Mouse (Mus musculus): ENCODE measurements around the gene Banf1.
"Not testable (repeated sequence)": the region's sequence is repeated elsewhere in the genome, so short reads cannot be mapped to it uniquely, and the experiment has no call there.

The Banf1 gene

DNA sequence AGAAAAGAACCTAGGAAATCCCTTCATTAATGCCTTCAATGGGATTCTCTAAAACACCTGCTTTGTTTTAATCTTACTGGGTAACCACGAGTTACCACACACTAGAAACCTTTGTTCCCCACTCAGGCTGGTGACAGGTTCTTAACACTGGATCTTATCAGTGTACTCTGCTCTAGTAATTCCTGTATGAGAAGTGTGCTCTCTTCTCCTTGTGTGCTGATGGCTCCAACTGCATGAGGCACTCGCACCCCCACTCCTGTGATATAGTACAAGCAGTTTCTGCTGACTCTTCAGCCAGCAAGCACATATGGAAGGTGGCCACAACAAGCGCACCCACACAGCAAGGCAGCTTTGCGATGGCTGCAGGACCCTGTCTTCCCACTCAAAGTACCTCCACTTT, 7.2 kb upstream of the Banf1 start:
- no peak for DNase-seq

DNA sequence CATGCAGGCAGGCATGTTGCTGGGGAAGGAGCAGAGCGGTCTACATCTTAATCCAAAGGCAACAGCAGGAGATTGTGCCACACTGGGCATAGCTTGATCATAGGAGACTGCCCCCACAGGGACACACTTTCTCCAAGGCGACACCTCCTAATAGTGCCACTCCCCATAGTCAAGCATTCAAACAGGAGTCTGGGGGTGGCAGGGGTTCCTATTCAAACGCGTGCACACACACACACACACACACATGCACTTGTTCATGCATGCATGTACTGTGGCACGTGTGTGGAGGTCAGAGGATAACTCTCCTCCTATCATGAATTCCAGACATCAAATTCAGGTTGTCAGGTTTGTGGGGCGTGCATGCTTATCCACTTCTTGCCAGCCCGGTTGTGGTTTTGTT, 5.8 kb upstream of the Banf1 start:
- no peak for DNase-seq

DNA sequence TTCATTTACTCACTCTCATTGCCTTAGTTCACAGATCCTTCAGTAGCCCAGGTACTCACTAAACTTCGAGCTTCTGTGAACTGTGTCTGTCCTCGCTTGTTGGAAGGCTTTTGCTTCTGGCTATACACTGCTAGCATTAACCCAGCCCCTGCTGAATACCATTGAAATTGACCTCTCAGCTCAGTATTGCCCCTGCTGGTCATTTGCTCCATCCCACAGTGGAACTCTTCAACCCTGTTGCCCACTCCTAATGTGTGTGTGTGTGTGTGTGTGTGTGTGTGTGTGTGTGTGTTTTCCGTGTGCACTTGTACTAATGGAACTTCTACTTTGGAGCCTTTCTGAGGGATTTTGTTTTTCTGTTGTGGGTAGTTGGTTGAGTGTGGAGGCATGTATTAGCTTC, 4.0 kb upstream of the Banf1 start:
- no peak for DNase-seq

DNA sequence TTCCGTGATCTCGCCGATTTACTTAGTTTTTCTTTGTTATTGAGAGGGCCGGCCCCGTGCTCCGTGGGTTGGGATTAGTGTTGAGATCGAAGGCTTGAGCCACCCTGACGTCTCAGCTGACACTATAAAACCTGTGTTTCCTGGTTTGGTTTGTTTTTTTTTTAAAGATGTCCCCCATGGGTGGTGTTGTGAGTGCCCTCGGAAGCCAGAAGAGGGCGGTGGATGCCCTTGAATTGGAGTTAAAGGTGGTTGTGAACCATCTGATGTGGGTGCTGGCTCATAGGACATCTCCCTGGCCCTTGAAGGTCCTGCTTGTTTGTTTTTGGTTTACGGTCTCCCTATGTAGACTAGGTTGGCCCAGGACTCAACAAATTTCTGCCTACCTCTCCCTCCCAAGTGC, 487 bp upstream of the Banf1 start:
- DNase-seq: no peak

DNA sequence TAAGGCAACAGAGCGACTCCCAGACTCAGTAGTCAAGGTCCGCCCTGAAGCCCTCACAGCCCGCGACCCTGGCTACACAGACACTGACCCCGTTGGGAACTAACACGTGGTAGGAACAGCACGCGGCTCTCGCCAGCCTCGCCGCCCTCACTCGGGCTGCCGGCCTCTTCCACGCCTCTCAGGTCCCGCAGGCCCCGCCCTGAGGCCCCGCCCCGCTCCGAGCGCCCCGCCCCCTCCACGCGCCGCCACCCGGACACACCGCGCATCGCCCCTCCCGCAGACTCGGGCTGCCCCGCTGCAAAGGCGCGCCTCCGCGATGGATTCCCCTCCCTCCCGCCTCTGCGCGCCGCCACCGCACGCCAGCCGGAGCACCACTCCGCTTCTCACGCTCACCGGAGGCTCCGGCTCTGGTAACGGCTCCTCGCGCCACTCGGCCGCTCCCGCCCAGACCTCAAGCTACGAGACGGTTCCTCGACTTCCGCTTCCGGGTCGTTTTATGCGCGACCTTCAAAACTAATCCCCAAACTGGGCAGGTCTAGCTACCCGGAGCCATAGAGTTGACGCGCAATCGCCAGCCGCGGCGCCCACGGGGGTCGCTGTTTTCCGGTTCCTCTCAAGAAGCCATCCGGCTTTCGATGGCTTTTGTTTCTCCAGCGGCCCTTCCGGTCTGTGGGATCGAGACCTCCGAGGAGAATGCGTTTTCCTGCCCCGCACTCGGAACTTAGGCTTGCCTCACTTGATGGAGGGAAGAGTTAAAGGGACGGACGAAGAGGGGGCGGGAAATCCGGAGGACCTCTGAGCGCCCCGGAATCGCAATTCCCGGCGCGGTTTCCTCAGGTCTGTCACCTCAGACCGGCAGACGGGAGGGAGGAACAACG, 554 bp downstream of the Banf1 start, which contains the start of gene Eif1ad:
Gene Eif1ad (plus strand): TSS at position 567 of the 878 bp plus-strand sequence.
- DNase-seq: peak; percentile 86 to 90

DNA sequence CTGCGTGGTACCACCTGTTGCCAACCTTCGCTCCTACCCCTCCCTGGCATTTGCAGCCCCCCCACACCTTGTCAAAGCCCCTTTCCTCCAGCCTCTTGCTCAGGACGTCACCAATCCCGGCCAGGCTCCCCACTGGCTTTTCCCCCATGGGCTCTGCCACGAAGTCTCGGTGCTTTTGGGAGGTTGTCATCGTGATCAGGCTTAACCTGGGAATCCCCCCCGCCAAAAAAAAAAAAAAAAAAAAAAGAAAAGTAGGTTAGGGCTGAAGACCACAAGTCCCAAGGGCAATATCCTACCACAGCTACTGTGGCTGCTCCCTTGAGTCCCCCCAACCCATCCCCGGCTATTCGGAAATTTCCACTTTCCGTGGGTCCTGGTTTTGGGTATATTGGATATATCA, 1.2 kb downstream of the Banf1 start:
- no peak for DNase-seq

DNA sequence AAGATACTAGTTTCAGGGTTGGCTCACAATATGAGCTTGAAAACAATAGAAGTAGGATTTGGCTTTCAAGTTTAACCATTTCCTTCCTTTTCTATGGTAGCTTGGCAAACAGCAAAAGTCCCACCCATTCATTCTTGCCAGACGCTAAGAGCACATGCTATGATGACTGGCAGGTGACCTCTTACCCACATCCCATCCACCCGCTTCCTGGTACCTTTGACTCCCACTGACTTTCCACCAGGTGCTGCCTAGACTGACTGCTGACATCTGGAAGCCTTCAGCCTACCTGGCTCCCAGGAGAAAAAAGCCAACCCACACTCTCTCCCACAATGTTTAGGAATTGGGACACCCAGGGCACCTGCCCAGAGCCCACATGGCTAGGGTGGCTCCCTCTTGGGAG, 2.8 kb downstream of the Banf1 start:
- no peak for DNase-seq

DNA sequence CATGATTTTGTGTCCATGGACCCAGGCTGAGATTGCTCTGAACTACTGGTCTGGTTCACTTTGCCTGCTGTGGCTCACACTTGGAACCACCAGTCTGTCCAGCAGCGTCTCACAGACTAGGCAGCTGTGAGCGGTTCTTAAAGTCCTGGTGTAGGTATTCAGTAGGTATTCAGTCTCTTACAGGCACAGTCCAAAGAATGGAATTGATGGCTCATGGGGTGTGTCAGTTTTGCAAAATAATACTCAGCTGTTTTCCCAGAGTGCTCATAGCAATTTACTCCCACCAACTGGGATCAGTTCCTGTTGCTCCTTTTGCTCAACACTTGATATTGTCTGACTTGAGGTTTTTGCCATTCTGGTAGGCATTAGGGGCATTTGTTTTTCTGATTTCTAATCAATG, 4.8 kb downstream of the Banf1 start:
- no peak for DNase-seq

DNA sequence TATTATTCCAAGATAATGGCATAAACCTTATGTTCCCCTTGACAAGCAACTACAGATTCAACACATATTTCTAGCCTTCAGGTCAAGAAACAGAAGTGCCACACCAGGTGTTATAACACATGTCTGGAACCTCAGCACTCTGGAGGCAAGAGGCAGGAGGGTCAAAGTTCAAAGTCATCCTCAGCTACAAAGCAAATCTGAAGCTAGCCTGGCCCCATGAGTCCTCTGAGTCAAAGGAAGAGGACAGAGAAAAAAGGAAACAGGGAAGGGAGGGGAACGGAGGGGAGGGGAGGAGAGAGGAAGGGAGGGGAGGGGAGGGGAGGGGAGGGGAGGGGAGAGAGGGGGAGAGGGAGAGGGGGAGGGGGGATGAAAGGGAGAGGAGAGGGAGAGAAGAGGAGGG, 10.9 kb downstream of the Banf1 start:
- DNase-seq: no peak

DNA sequence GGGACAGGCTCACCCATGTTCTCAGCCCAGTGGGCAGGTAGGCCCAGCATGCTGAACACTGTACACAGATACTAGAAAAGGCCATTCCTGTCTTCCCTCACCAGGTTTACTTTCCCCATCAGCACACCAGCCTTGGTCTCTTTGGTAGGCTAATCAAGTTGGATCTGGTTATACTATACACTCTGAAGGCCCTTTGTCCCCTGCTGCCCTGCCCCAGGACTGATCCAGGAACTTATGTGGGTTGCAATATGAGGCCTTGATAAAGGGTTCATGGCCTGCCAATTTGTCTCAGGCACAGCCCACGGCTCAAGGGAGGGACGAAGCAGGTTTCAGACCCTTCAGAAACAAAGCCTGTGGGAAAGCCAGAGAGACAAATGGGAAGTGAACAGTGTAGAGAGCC, 13.4 kb downstream of the Banf1 start:
- no peak for DNase-seq

DNA sequence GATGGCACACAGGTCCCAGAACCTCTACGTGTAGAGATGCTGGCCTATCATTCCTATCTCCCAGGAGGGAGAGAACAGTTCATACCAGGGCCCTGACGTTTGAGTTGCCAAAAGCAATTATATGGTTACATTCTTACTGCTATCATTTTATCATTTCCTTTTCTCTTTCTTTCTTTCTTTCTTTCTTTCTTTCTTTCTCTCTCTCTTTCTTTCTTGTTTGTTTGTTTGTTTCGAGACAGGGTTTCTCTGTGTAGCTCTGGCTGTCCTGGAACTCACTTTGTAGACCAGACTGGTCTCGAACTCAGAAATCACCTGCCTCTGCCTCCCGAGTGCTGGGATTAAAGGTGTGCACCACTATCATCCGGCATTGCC, 17.5 kb downstream of the Banf1 start, which contains the start of gene Cst6:
Gene Cst6 (minus strand): TSS at position 73 of the 372 bp plus-strand sequence.
- DNase-seq: not testable (repeated sequence)

DNA sequence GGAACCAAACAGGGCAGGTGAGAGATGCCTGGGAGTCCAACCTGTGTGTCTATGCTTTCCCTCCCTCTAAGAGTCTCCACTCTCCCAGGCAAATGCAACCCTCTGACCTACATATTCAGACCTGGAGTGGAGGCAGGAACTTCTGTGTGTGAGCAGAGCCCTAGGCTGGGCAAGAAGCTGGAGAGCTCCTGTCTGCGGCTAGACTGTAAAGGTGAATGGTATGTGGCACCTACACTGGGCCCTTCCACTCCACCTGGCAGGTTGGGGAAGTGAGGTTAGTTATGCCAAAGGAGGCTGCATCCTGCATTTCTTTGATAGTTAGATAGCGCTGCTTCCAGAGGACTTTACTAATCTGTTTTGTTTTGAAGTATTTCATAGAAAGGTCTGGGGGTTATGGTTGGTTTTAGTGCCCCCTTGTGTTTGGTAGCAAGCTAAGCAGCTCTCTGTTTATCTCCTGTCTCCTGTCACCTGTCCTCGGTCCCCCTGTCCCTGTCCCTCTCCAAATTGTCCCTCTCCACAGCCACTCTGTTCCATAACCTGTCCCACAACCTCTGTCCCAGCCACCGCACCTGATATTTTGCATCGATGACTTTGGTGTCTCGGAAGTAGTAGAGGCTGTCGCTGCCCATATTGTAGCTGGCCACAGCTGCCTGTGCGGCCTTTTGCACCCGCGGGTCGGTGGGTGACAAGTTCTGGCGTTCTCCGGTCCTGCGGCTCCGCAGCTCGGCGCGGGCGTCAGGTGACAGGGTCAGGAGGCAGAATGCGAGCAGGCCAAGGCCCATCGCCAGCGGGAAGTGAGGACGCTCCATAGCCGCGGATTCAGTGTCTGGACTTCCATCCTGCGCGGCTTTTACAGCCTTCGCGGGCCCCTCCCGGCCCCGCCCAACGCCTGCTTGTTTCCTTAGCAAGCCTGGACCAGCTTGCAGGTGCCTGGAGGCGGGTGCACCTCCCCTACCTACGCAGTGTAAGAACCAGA, 18.2 kb downstream of the Banf1 start:
- peak in 1 of 2 experiments; percentile 7 for DNase-seq

DNA sequence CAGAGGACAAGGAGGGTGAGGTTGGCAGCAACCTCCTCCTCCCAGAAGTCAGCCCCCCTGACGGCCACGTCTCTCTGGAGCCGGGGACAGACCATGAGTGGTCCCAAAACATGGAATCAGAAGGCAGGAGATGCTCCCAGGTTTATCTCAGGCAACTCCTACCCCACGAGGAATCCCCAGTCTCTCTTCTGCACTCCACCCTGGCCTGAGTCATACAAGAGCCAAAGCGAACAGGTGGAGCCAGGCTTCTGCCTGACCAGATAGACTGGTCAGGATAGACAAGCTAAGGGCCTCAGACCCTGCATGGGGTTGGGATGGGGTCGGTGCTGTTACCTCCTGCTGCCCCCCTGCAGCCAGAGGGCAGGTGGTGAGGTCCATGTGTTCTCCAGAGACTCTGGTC, 18.9 kb downstream of the Banf1 start:
- DNase-seq: no peak

DNA sequence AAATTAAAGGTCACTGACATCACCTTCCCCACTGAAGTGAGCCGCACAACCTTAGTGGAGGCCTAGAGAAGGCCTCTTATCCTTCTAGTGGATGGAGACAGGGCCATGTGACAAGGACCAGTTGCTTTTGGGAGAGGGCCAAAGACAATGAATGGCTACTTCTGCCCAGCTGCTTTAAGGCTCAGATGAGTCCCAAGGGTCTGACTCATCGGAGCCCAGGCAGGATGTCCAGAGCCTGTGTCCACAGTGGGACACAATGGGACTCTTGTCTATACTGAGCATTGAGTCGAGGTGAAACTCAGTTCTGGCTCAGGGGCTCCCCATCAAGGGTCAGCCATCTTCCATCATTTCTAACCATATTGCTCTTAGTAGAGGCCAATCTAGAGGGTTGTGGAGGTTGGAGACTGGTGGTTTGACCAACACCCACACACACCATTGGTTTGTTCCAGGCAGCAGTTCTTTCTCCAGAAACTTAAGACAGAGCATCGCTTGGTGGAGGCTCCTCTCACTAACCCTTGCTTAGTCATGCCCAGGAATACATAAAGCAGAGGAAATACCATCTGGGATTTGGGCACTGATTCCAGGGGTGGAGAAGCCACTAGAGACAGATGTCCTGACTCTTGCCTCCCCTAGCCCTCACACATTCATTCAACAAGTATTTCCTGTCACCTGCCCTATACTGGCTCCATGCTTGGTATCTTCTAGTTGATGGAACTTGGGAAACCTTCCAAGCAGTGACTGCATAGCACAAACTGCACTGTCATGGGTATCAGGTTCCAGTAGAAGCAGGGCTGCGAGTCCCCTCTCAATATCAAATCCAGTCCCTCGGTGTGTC, 21.5 kb downstream of the Banf1 start:
- DNase-seq: no peak

DNA sequence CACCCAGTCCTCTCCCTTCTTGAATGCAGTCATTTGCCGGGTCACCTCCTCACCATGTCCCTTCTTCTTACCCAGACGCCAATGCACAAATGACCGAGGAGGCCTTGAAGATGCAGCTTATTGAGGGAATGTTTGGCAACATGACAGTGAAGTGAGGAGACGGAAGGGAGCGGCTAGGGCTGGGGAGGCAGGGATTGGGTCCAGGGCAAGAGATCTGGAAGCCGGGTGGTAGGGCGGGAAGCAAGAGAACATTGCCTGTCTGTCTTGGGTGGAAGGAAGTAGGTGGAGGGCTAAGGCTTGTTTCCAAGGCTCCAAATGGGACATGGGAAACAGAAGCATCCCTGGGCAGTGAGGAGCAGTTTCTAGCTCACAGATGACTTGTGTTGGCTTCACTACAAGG, 25.6 kb downstream of the Banf1 start:
- DNase-seq: no peak

DNA sequence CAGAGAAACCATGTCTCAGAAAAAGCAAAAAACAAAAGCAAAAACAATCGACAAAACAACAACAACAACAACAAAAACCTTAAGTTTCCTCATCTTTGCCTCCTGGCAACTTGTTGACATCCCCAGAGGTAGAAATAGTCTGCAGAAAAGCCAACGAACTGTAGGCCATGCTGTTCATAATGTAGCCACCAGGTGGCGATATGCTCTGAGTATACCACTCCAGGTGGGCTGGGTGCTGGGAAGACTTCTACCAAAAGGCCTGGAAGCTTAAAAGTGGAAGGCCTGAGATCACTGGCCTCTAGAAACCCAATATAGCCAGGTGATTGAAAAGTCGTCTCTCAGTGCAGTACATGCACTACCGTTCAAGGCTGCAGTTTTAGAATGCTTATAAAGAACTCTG, 29.0 kb downstream of the Banf1 start:
- peak; percentile 30 to 74 for DNase-seq

DNA sequence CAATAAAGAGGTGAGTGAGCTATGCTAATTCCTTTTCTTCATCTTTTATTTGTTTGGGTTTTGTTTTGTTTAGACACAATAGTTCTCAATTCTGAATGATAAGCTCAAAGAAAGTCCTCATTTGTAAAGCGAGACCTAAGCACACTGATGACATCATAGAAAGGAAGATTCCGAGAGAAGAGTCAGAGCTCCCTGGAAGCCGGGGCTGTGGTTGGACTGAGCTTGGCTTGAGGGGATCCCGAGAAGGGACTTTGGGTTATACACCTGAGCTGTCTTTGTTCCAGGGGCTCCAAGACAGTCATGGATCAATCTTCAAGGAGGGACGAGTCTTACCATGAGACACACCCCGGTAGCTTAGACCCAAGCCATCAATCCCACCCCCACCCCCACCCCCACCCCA, 31.5 kb downstream of the Banf1 start, which contains the start of gene Catsper1:
Gene Catsper1 (plus strand): TSS at position 301 of the 400 bp plus-strand sequence.
- no peak for DNase-seq

DNA sequence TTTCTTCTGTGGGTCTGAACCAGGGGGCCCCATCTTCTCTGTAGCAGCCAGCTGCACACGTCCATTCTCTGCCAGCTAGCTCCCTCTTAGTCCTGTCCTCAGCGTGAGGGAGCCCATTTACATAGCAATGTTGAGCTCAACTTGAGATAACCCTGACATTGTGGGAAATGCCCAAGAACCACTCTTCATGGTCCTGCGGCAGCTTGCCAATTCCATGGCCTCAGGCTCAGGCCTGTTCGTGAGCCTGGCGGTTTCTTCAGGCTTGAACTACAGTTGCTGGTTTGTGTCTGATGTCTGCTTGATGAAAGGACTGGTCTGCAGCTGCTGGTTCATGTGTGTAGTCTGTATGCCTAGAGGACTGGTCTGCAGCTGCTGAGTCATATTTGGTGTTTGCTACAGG, 32.2 kb downstream of the Banf1 start:
- DNase-seq: no peak

DNA sequence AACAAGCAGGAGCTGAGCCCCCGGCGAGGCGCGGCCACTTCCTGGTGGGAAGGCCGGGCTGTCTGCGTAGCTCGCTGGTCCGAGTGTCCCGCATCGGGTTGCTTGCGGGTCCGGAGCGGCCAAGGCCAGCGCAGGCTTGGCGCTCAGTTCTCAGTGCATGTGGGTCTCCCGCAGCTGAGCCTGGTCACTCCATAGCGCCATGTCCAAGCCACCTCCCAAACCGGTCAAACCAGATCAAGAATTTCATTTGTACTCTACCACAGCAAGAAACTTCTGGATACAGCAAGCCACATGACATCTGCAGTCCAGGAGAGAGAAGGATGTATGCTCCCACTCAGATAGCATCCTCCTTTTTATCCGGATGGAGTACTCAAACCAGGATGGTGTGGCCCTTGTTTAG, 39.0 kb downstream of the Banf1 start:
- no peak for DNase-seq

DNA sequence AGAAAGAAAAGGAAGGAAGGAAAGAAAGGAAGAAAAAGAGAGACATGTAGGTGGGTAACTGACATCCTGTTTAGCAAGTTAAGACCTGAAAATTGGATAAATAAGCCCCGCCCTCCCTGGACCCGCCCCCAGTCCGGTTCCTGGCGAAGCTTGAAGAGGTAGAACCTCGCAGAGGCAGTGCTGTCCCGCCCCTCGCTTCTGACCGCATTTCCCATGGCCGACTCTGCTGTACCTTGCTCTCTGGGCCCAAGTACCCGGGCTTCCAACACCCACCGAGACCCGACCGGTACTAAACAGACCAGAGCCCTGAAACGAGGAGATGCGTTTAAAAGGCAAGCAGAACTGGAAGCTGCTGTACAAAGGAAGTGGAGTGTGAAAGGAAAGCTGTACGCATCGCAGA, 43.2 kb downstream of the Banf1 start:
- peak; percentile 26 to 32 for DNase-seq

Data from spleen, adult 18-20 months (tissue).